Mouse (Mus musculus): ENCODE results near the gene Fbxl3. TPM values are rescaled to one million over a fixed set of nuclear protein-coding genes. Genes with fewer than 3 reads are reported as not detected.

Gene Fbxl3
- polyA plus RNA-seq, 1 experiment from 2014 or later, result 31.6 TPM

DNA sequence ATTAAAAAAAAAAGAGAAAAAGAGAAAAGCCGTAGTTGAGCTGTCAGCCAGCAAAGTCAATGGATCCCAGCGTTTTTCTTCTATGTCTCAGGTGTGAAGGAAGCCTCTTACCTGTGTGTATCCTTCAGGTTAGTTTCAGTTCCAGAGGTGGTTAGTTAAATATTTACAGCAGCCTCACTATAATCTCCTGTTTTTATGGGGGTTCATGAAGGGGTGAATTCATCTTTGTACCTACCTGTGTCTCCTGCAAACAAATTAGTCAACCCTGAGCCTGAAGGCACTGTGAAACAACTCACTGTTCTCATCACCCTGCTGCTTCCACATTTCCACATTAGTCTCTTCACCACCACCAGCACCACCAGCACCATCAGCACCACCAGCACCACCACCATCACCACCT is 6.9 kb upstream of the Fbxl3 start:
- no peaks in the 10 kb centered on the region for H3K36me3 ChIP-seq (ENCODE audit: insufficient read depth, low read length)
- no peaks in the 10 kb centered on the region for H3K9me3 ChIP-seq (ENCODE audit: low read length)
- DNase-seq (ENCODE audit: low spot score) (no peak), ATAC-seq (no peak)
- WGBS, result 86% methylated on average over 2 of the region's 2 CpGs
- H3K27me3 ChIP-seq (replicated peaks; ENCODE audit: insufficient read depth, low read length), result no peaks in the 10 kb centered on the region
- no peak overlapping the region for H3K27ac ChIP-seq (ENCODE audit: low read length)
- TF ChIP-seq EP300 (IDR thresholded peaks at IDR 0.05) (no peak), CTCF (IDR thresholded peaks at IDR 0.05) (no peak)
- H3K9ac ChIP-seq (replicated peaks; ENCODE audit: low read depth), result no peak overlapping the region
- H3K4me2 ChIP-seq (replicated peaks; ENCODE audit: low read depth, low read length), result no peak overlapping the region
- H3K4me1 ChIP-seq (ENCODE audit: insufficient read depth, low read depth, low read length), result no peaks in the 10 kb centered on the region
- no peak overlapping the region for H3K4me3 ChIP-seq (ENCODE audit: low read depth, low read length)

DNA sequence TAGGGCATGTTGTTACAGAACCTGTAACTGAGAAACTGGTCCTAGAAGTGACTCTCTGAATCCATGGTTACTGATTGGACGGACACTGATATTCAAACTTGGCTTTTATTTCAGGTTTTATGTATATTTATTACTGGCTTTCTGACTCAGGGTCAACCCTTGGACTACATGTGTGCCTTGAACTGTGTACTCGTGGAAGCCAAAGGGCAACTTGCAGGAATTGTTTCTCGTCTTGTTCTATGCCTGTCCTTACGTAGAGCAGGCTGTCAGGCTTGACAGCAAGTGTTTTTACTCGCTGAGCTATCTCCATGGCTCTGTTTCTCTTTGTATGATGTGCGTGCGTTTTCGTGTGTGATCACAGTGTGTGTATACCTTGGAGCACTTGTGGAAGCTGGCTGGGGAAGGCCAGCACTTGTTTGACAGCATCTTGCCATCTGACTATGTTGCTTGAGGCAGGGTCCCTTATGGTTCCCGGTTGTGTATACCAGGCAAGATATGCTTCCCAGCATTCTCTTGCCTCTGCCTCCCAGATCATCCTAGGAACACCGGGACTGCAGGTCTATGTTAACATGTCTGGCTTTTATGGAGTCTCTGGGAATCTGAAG is 3.5 kb upstream of the Fbxl3 start:
- Histone ChIP-seq H3K27ac (ENCODE audit: low read length) (no peak overlapping the region), H3K27me3 (replicated peaks; ENCODE audit: insufficient read depth, low read length) (no peaks in the 10 kb centered on the region), H3K9ac (replicated peaks; ENCODE audit: low read depth) (no peak overlapping the region), H3K36me3 (ENCODE audit: insufficient read depth, low read length) (no peaks in the 10 kb centered on the region), H3K9me3 (ENCODE audit: low read length) (no peaks in the 10 kb centered on the region), H3K4me3 (ENCODE audit: low read depth, low read length) (no peak overlapping the region), H3K4me1 (ENCODE audit: insufficient read depth, low read depth, low read length) (no peaks in the 10 kb centered on the region), H3K4me2 (replicated peaks; ENCODE audit: low read depth, low read length) (no peak overlapping the region)
- WGBS, result 48% methylated on average over 10 of the region's 10 CpGs
- no peak for ATAC-seq
- no peak for TF ChIP-seq EP300 (IDR thresholded peaks at IDR 0.05)
- TF ChIP-seq CTCF (IDR thresholded peaks at IDR 0.05), result no peak
- no peak for DNase-seq (ENCODE audit: low spot score)

DNA sequence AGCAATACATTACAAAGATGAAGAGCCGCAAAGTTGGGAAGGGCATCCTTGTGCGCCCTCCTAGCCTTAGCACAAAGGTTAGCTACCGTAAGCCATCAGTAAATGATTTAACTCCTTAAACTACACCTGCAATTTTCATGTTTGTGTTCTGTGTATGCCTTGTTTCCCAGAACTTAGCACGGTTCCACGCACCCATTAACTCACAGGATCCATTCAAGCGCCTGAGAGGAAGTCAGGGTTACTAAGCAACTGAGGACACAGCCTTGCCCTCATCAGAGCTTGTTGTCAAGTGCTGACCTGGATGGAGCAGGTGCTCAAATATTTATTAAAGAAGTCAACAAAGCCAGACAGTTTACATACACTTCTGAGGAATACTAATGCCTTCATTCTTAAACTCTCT is 2.9 kb upstream of the Fbxl3 start:
- 0 out of 2 replicates have a peak, but pooled peaks cover 3% of the 10 kb centered on the region for H3K4me1 ChIP-seq (ENCODE audit: insufficient read depth, low read depth, low read length)
- no peak for ATAC-seq
- peak; percentile 38 for DNase-seq (ENCODE audit: low spot score)
- no peaks in the 10 kb centered on the region for H3K36me3 ChIP-seq (ENCODE audit: insufficient read depth, low read length)
- no peaks in the 10 kb centered on the region for H3K27me3 ChIP-seq (replicated peaks; ENCODE audit: insufficient read depth, low read length)
- no peak overlapping the region for H3K4me3 ChIP-seq (ENCODE audit: low read depth, low read length)
- 51% methylated on average over 6 of the region's 6 CpGs for WGBS
- no peaks in the 10 kb centered on the region for H3K9me3 ChIP-seq (ENCODE audit: low read length)
- TF ChIP-seq CTCF (IDR thresholded peaks at IDR 0.05) (no peak), EP300 (IDR thresholded peaks at IDR 0.05) (no peak)
- no peak overlapping the region for H3K9ac ChIP-seq (replicated peaks; ENCODE audit: low read depth)
- no peak overlapping the region for H3K27ac ChIP-seq (ENCODE audit: low read length)
- H3K4me2 ChIP-seq (replicated peaks; ENCODE audit: low read depth, low read length), result no peak overlapping the region

DNA sequence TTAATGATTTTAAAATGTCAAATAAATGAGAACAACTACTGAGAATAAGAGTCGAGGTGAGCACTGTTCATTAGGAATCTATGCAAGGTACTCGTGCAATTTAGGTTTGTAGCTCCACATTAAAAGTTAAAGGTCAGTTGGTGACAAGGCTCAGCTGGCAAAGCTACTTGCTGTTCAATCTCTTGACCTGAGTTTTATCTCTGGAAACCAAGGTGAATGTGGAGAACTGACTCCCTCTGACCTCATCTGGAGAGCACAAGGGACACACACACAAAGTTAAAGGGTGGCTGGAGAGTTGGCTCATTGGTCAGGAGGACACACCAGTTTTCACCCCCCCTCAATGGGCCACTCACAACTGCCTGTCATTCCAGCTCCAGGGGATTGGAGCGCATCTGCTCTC is 1.8 kb upstream of the Fbxl3 start:
- no peak for DNase-seq (ENCODE audit: low spot score)
- no peak overlapping the region for H3K9ac ChIP-seq (replicated peaks; ENCODE audit: low read depth)
- no peaks in the 10 kb centered on the region for H3K27me3 ChIP-seq (replicated peaks; ENCODE audit: insufficient read depth, low read length)
- H3K4me1 ChIP-seq (ENCODE audit: insufficient read depth, low read depth, low read length), result peaks cover 10% of the 10 kb centered on the region; the same call in 1 of the 2 replicates
- no peak for ATAC-seq
- H3K36me3 ChIP-seq (ENCODE audit: insufficient read depth, low read length), result no peaks in the 10 kb centered on the region
- no peak overlapping the region for H3K4me3 ChIP-seq (ENCODE audit: low read depth, low read length)
- H3K4me2 ChIP-seq (replicated peaks; ENCODE audit: low read depth, low read length), result no peak overlapping the region
- no peak for TF ChIP-seq CTCF (IDR thresholded peaks at IDR 0.05)
- TF ChIP-seq EP300 (IDR thresholded peaks at IDR 0.05), result no peak
- no peak overlapping the region for H3K27ac ChIP-seq (ENCODE audit: low read length)
- H3K9me3 ChIP-seq (ENCODE audit: low read length), result no peaks in the 10 kb centered on the region
- WGBS, result 61% methylated on average over 3 of the region's 3 CpGs

DNA sequence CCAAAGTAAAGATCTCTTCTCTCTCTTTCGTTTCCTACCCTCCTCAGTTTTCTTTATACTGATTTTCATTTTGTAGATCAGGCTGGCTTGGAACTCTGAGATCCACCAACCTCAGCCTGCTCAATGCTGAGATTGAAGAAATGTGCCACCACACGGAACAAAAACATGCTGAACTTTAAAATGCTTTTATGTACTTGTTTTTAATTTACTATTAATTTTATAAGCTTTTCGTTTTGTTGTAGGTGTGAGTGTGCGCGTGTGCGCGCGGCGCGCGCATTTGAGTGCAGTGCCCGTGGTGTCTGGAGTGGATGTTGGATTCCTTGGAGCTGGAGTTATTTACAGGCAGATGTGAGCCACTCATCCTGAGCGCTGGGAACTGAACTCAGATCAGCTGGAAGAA is 930 bp upstream of the Fbxl3 start:
- Histone ChIP-seq H3K9ac (replicated peaks; ENCODE audit: low read depth) (no peak overlapping the region; the same call in 1 of the 2 replicates), H3K4me3 (ENCODE audit: low read depth, low read length) (peak overlapping the region; percentile 97; the same call in 1 of the 2 replicates), H3K36me3 (ENCODE audit: insufficient read depth, low read length) (no peaks in the 10 kb centered on the region), H3K27ac (ENCODE audit: low read length) (peak overlapping the region; percentile 100), H3K9me3 (ENCODE audit: low read length) (no peaks in the 10 kb centered on the region), H3K27me3 (replicated peaks; ENCODE audit: insufficient read depth, low read length) (no peaks in the 10 kb centered on the region), H3K4me1 (ENCODE audit: insufficient read depth, low read depth, low read length) (peaks cover 14% of the 10 kb centered on the region; the same call in 1 of the 2 replicates), H3K4me2 (replicated peaks; ENCODE audit: low read depth, low read length) (peak overlapping the region; percentile 52; the same call in 1 of the 2 replicates)
- WGBS, result 47% methylated on average over 13 of the region's 13 CpGs
- no peak for ATAC-seq
- TF ChIP-seq CTCF (IDR thresholded peaks at IDR 0.05) (no peak), EP300 (IDR thresholded peaks at IDR 0.05) (no peak)
- peak; percentile 60 for DNase-seq (ENCODE audit: low spot score)

DNA sequence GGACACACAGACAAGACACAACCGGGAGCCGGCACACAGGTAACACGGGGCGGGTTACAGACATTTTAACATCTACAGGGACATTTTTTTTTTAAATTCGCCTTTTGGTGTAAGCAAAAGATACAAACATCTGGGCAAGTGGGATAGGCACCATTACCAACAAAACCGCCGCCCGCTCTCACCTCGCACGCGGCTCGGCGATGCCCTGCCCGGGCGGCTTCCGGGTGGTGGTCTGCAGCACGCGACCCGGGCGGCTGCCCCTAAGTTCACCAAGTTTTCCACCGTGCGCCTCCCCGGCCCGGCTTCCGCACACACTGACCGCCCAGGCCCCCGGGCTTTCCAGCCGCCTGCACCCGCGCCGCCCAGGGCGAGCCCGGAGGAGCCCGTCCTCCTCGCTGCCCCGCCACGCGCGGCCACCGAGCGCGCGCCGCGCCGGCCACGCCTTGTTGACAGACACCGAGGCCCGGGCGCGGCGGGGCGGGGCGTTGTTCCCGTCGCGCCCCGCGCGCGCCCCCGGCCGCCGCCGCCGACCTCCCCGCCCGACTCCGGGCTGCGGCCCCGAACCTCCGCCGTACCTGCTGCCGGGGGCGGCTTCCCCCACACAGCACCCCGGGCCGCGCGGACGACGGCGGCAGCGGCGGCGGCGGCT is 655 bp downstream of the Fbxl3 start:
- TF ChIP-seq EP300 (IDR thresholded peaks at IDR 0.05) (no peak), CTCF (IDR thresholded peaks at IDR 0.05) (no peak)
- Histone ChIP-seq H3K4me1 (ENCODE audit: insufficient read depth, low read depth, low read length) (peaks cover 18% of the 10 kb centered on the region; the same call in 1 of the 2 replicates), H3K9me3 (ENCODE audit: low read length) (no peaks in the 10 kb centered on the region), H3K27ac (ENCODE audit: low read length) (peak overlapping the region; percentile 100), H3K4me2 (replicated peaks; ENCODE audit: low read depth, low read length) (peak overlapping the region; percentile 52), H3K36me3 (ENCODE audit: insufficient read depth, low read length) (no peaks in the 10 kb centered on the region), H3K9ac (replicated peaks; ENCODE audit: low read depth) (peak overlapping the region; percentile 100), H3K27me3 (replicated peaks; ENCODE audit: insufficient read depth, low read length) (no peaks in the 10 kb centered on the region), H3K4me3 (ENCODE audit: low read depth, low read length) (peak overlapping the region; percentile 97)
- DNase-seq (ENCODE audit: low spot score), result peak; percentile 94
- ATAC-seq, result peak; percentile 80
- WGBS, result under 1% methylated on average over 54 of the region's 86 CpGs

Data from lung, postnatal 0 days (tissue).